Mouse (Mus musculus): Measurements from ENCODE around the gene Klhl22. TPM values are rescaled to one million over a fixed set of nuclear protein-coding genes. Genes with fewer than 3 reads are reported as not detected.

Gene Klhl22
- total RNA-seq, 2 experiments from 2014 or later: 18.2 to 24.2 TPM

- no peak for DNase-seq
These were observed 74.4 kb downstream of the Klhl22 start for GRCm38 (mm10) chr16:17833681-17834399.

GRCm38 (mm10) chr16:17834543-17834942 lies 75.1 kb downstream of the Klhl22 start:
- no peak for DNase-seq

- DNase-seq: no peak
These were observed 76.1 kb downstream of the Klhl22 start for GRCm38 (mm10) chr16:17835481-17835880.

- DNase-seq: no peak
These were observed 78.6 kb downstream of the Klhl22 start, which contains the start of gene Car15 for GRCm38 (mm10) chr16:17838051-17838450. Gene Car15 (minus strand): TSS chr16:17838364.

- DNase-seq: no peak
These were observed 80.6 kb downstream of the Klhl22 start for GRCm38 (mm10) chr16:17839976-17840375.

GRCm38 (mm10) chr16:17842437-17842836 lies 83.0 kb downstream of the Klhl22 start:
- DNase-seq: no peak

Other genes starting within 250 kb of the Klhl22 start
- gene Thap7, start 228.5 kb upstream of the Klhl22 start, total RNA-seq (2021): 10 to 100 TPM; 13.5 to 13.6 TPM
- gene Lrrc74b, start 198.4 kb upstream of the Klhl22 start, total RNA-seq (2021): not detected
- 1 to 10 TPM; 1.8 TPM for gene P2rx6, start 197.7 kb upstream of the Klhl22 start, total RNA-seq (2021)
- 1 to 10 TPM; 4.2 to 4.3 TPM for gene Slc7a4, start 176.4 kb upstream of the Klhl22 start, total RNA-seq (2021)
- gene Smpd4, start 140.3 kb upstream of the Klhl22 start, total RNA-seq (2021): 10 to 100 TPM; 18.9 to 20.6 TPM
- under 1 TPM; 0.35 to 0.57 TPM for gene Ccdc74a, start 113.1 kb upstream of the Klhl22 start, total RNA-seq (2021)
- 10 to 100 TPM; 21.0 to 25.0 TPM for gene Med15, start 26.7 kb upstream of the Klhl22 start, total RNA-seq (2021)
- gene Scarf2, start 37.7 kb downstream of the Klhl22 start, total RNA-seq (2021): 1 to 10 TPM; 4.8 TPM
- gene B830017H08Rik, start 73.5 kb downstream of the Klhl22 start, total RNA-seq (2021): not detected
- gene Car15, start 78.7 kb downstream of the Klhl22 start, total RNA-seq (2021): 1 to 10 TPM; 1.7 to 2.1 TPM
- gene Gm20518, start 132.1 kb downstream of the Klhl22 start, total RNA-seq (2021): under 1 TPM; 0.27 to 0.33 TPM
- under 1 TPM; 0.12 to 0.33 TPM for gene Tssk1, start 134.6 kb downstream of the Klhl22 start, total RNA-seq (2021)
- 10 to 100 TPM; 43.5 to 48.3 TPM for gene Dgcr2, start 138.9 kb downstream of the Klhl22 start, total RNA-seq (2021)
- gene Tssk2, start 139.0 kb downstream of the Klhl22 start, total RNA-seq (2021): not detected
- 1 to 10 TPM; 8.6 TPM for gene Ess2, start 151.7 kb downstream of the Klhl22 start, total RNA-seq (2021)
- gene Gsc2, start 155.4 kb downstream of the Klhl22 start, total RNA-seq (2021): not detected
- 10 to 100 TPM; 10.3 to 37.8 TPM for gene Slc25a1, start 168.6 kb downstream of the Klhl22 start, total RNA-seq (2021)
- gene Vpreb2, start 220.8 kb downstream of the Klhl22 start, total RNA-seq (2021): not detected